Mouse (Mus musculus) MEL (cell line): ENCODE measurements around the gene Tgfbr3. TPM values are rescaled to one million over a fixed set of nuclear protein-coding genes. Genes with fewer than 3 reads are reported as not detected.

ENCODE experiments used
- DNase-seq: peaks from one replicate; pipeline ENCODE4 v3.0.0; 2011; ENCODE audit warnings: low read depth, low spot score
- H3K27ac ChIP-seq: 2 replicates; pipeline ENCODE4 v1.5.1; 2012; ENCODE audit warnings: low read depth, mild to moderate bottlenecking, control low read depth, low read length, moderate library complexity; ENCODE audit not compliant: control insufficient read depth
- H3K27me3 ChIP-seq, 2 experiments: fragments of 150-350 bp in 1 of 2; sonication (generic) in 1 of 2; 2 replicates each; pipeline ENCODE4 v1.6.1; 2012; ENCODE audit warnings: low read length in 2 of 2, mild to moderate bottlenecking in 2 of 2, improper control_type of control experiment in 1 of 2, moderate library complexity in 1 of 2; ENCODE audit not compliant: insufficient read depth in 2 of 2, control insufficient read depth in 1 of 2
- H3K36me3 ChIP-seq, 2 experiments: 2 replicates each; pipeline ENCODE4 v1.6.1; 2012 to 2014; ENCODE audit warnings: low read length in 2 of 2, improper control_type of control experiment in 1 of 2, inconsistent platforms in 1 of 2, mild to moderate bottlenecking in 1 of 2; ENCODE audit not compliant: insufficient read depth in 2 of 2, control insufficient read depth in 1 of 2
- H3K4me1 ChIP-seq, 2 experiments: fragments of 150-350 bp in 1 of 2; sonication (generic) in 1 of 2; 2 replicates each; pipeline ENCODE4 v1.6.1; 2012; ENCODE audit warnings: low read length in 2 of 2, improper control_type of control experiment in 1 of 2, mild to moderate bottlenecking in 1 of 2; ENCODE audit not compliant: insufficient read depth in 2 of 2, control insufficient read depth in 1 of 2
- H3K4me3 ChIP-seq, 2 experiments: fragments of 150-350 bp in 1 of 2; sonication (generic) in 1 of 2; 2 replicates each; pipeline ENCODE4 v1.5.1; 2012; ENCODE audit warnings: low read depth in 2 of 2, low read length in 2 of 2, mild to moderate bottlenecking in 2 of 2, moderate library complexity in 2 of 2, control low read depth in 1 of 2, improper control_type of control experiment in 1 of 2; ENCODE audit not compliant: control insufficient read depth in 1 of 2, insufficient read depth in 1 of 2
- H3K79me2 ChIP-seq: 2 replicates; pipeline ENCODE4 v1.6.1; 2012; ENCODE audit warnings: mild to moderate bottlenecking, low read length, moderate library complexity; ENCODE audit not compliant: control insufficient read depth, poor library complexity, insufficient read depth
- H3K9ac ChIP-seq: 2 replicates; pipeline ENCODE4 v1.6.1; 2012; ENCODE audit warnings: low read depth, mild to moderate bottlenecking, control low read depth, low read length, moderate library complexity; ENCODE audit not compliant: control insufficient read depth, poor library complexity, severe bottlenecking
- H3K9me3 ChIP-seq: fragments of 150-350 bp; sonication (generic); replicated peaks from 2 replicates; pipeline ENCODE4 v1.6.1; 2012; ENCODE audit warnings: mild to moderate bottlenecking, low read length, improper control_type of control experiment, moderate library complexity; ENCODE audit not compliant: insufficient read depth
- BHLHE40 ChIP-seq: IDR thresholded peaks from 2 replicates; pipeline ENCODE4 v1.6.1; 2012; ENCODE audit warnings: low read depth, mild to moderate bottlenecking, inconsistent platforms, low read length, improper control_type of control experiment, borderline replicate concordance
- CTCF ChIP-seq, 3 experiments: IDR thresholded peaks in 2 of 3; conservative IDR thresholded peaks in 1 of 3; 2 replicates each; pipeline ENCODE4 v1.5.1; 2011 to 2012; ENCODE audit warnings: low read length in 3 of 3, low read depth in 2 of 3, mild to moderate bottlenecking in 2 of 3, improper control_type of control experiment in 1 of 3, inconsistent platforms in 1 of 3, mixed read lengths in 1 of 3, moderate library complexity in 1 of 3; ENCODE audit not compliant: control insufficient read depth in 1 of 3, insufficient read depth in 1 of 3, poor library complexity in 1 of 3, severe bottlenecking in 1 of 3
- E2F4 ChIP-seq: IDR thresholded peaks from 2 replicates; pipeline ENCODE4 v1.6.1; 2011; ENCODE audit warnings: low read depth, low read length, improper control_type of control experiment, borderline replicate concordance
- ELF1 ChIP-seq: IDR thresholded peaks from 2 replicates; pipeline ENCODE4 v1.6.1; 2014; ENCODE audit warnings: low read depth, mild to moderate bottlenecking, inconsistent platforms, low read length, improper control_type of control experiment, moderate library complexity
- JUND ChIP-seq: IDR thresholded peaks from 2 replicates; pipeline ENCODE4 v1.6.1; 2011; ENCODE audit warnings: low read depth, mild to moderate bottlenecking, improper control_type of control experiment, low read length
- KAT2A ChIP-seq: conservative IDR thresholded peaks from 2 replicates; pipeline ENCODE4 v1.6.1; 2012; ENCODE audit warnings: low read depth, low read length, improper control_type of control experiment, inconsistent platforms
- MAX ChIP-seq: IDR thresholded peaks from 2 replicates; pipeline ENCODE4 v1.6.1; 2011; ENCODE audit warnings: low read length, improper control_type of control experiment
- MEF2A ChIP-seq: IDR thresholded peaks from 2 replicates; pipeline ENCODE4 v1.6.1; 2014; ENCODE audit warnings: low read depth, mild to moderate bottlenecking, inconsistent platforms, low read length, improper control_type of control experiment; ENCODE audit not compliant: poor library complexity, insufficient replicate concordance, severe bottlenecking; ENCODE audit errors: extremely low read depth
- POLR2AphosphoS2 ChIP-seq: IDR thresholded peaks from 2 replicates; pipeline ENCODE4 v1.6.1; 2011; ENCODE audit warnings: low read length, improper control_type of control experiment
- RAD21 ChIP-seq: IDR thresholded peaks from 2 replicates; pipeline ENCODE4 v1.6.1; 2011; ENCODE audit warnings: mild to moderate bottlenecking, low read depth, low read length, improper control_type of control experiment
- RCOR1 ChIP-seq: IDR thresholded peaks from 2 replicates; pipeline ENCODE4 v1.6.1; 2012; ENCODE audit warnings: low read depth, mild to moderate bottlenecking, inconsistent platforms, low read length, improper control_type of control experiment
- SIN3A ChIP-seq: IDR thresholded peaks from 2 replicates; pipeline ENCODE4 v1.6.1; 2012; ENCODE audit warnings: low read length, improper control_type of control experiment, inconsistent platforms
- TCF12 ChIP-seq: IDR thresholded peaks from 2 replicates; pipeline ENCODE4 v1.6.1; 2014; ENCODE audit warnings: low read depth, mild to moderate bottlenecking, inconsistent platforms, low read length, improper control_type of control experiment, moderate library complexity
- UBTF ChIP-seq: IDR thresholded peaks from 2 replicates; pipeline ENCODE4 v1.6.1; 2012; ENCODE audit warnings: low read depth, mild to moderate bottlenecking, inconsistent platforms, low read length, improper control_type of control experiment, moderate library complexity, borderline replicate concordance; ENCODE audit not compliant: insufficient read depth
- ZC3H11A ChIP-seq: IDR thresholded peaks from 2 replicates; pipeline ENCODE4 v1.6.1; 2012; ENCODE audit warnings: low read depth, mild to moderate bottlenecking, inconsistent platforms, low read length, improper control_type of control experiment
- ZMIZ1 ChIP-seq: IDR thresholded peaks from 2 replicates; pipeline ENCODE4 v1.6.1; 2012; ENCODE audit warnings: low read depth, mild to moderate bottlenecking, inconsistent platforms, low read length, improper control_type of control experiment, moderate library complexity
- ZNF384 ChIP-seq: IDR thresholded peaks from 2 replicates; pipeline ENCODE4 v1.6.1; 2012; ENCODE audit warnings: low read depth, mild to moderate bottlenecking, inconsistent platforms, low read length, improper control_type of control experiment
- polyA plus RNA-seq, 2 experiments: library from polyadenylated mRNA; stranded (reverse) in 1 of 2; unstranded in 1 of 2; fragments of >175 nt in 1 of 2; fragments of >200 nt in 1 of 2; gene quantifications; 2 replicates each; pipeline versions ENCODE4 v1.2.1 to v1.2.4; 2012; ENCODE audit warnings: low replicate concordance in 2 of 2, low read depth in 1 of 2; ENCODE audit not compliant: insufficient read length in 2 of 2, insufficient read depth in 1 of 2, missing spikeins in 1 of 2
- total RNA-seq: library from RNA; depleted of rRNA; stranded (reverse); fragments of 300-350 nt; gene quantifications from 2 replicates; pipeline ENCODE4 v1.2.3, GENCODE M21; 2012

Tgfbr3 gene
- total and polyA plus RNA-seq, 3 experiments: 3.0 to 5.9 TPM; not detected in 1

GRCm38 (mm10) chr5:107183537-107183936 lies 105.9 kb downstream of the Tgfbr3 start:
- no peaks in the 10 kb centered on the region for H3K27me3 ChIP-seq
- H3K79me2 ChIP-seq: no peaks in the 10 kb centered on the region
- no peak for DNase-seq
- no peak overlapping the region for H3K27ac ChIP-seq
- H3K36me3 ChIP-seq: no peaks in the 10 kb centered on the region
- no peak overlapping the region for H3K9ac ChIP-seq
- TF ChIP-seq POLR2AphosphoS2: no peak
- TF ChIP-seq, all 39 proteins: peak for 0
- no peaks in the 10 kb centered on the region for H3K4me1 ChIP-seq
- H3K9me3 ChIP-seq: no peaks in the 10 kb centered on the region
- H3K4me3 ChIP-seq: no peak overlapping the region

GRCm38 (mm10) chr5:107182721-107183120 lies 106.7 kb downstream of the Tgfbr3 start:
- no peak overlapping the region for H3K27ac ChIP-seq
- no peaks in the 10 kb centered on the region for H3K79me2 ChIP-seq
- H3K9me3 ChIP-seq: no peaks in the 10 kb centered on the region
- H3K4me3 ChIP-seq: no peak overlapping the region
- no peak for DNase-seq
- TF ChIP-seq SIN3A (no peak), ZC3H11A (no peak), UBTF (no peak), MAX (no peak), BHLHE40 (no peak), CTCF (IDR thresholded peaks at IDR 0.05 in 2 of 3, conservative IDR thresholded peaks at IDR 0.05 in 1 of 3; ENCODE audit: control insufficient read depth in 1 of 3, insufficient read depth in 1 of 3, low read depth in 2 of 3, low read length in 3 of 3, poor library complexity in 1 of 3, severe bottlenecking in 1 of 3) (no peak), KAT2A (no peak), TCF12 (no peak), ZMIZ1 (no peak), RAD21 (no peak), ZNF384 (no peak), MEF2A (no peak), RCOR1 (no peak), E2F4 (no peak), JUND (no peak)
- H3K9ac ChIP-seq: no peak overlapping the region
- H3K36me3 ChIP-seq: no peaks in the 10 kb centered on the region
- no peaks in the 10 kb centered on the region for H3K4me1 ChIP-seq
- no peaks in the 10 kb centered on the region for H3K27me3 ChIP-seq

GRCm38 (mm10) chr5:107181820-107182219 lies 107.6 kb downstream of the Tgfbr3 start:
- no peaks in the 10 kb centered on the region for H3K9me3 ChIP-seq
- H3K9ac ChIP-seq: no peak overlapping the region
- no peaks in the 10 kb centered on the region for H3K4me1 ChIP-seq
- TF ChIP-seq BHLHE40 (no peak), ELF1 (no peak), RAD21 (no peak)
- no peaks in the 10 kb centered on the region for H3K36me3 ChIP-seq
- H3K4me3 ChIP-seq: no peak overlapping the region
- no peaks in the 10 kb centered on the region for H3K27me3 ChIP-seq
- H3K27ac ChIP-seq: no peak overlapping the region
- no peak for DNase-seq
- H3K79me2 ChIP-seq: no peaks in the 10 kb centered on the region
